ENCODE assay signal across 8 mouse cellular contexts in the genomic region with DNA sequence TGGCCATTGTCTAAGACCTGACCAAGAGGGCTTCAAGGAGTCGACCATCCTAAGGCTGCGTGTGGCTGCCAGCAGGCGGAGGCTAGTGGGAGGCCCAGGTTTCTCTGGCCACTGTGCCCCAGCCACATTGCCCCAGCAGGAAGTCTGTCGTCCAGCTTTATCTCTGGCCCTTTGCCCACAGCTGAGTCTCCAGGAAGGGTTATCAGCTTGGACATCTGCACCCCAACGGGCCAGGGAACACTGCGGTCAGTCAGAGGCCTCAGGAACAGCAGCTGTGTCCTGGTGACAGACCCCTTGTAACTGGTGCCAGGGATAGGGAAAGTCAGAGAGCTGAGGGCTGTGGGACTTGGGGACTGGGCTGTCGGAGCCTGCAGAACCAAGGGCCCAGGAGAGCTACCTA.
A peak's percentile ranks its signal among the peaks of the same experiment; 100 is the strongest.
DNase-seq lines count a peak whose midpoint lies in the region; ATAC-seq and TF ChIP-seq lines count a peak whose summit lies in the region.

No protein-coding gene starts in this region.

- TF ChIP-seq POLR2A in myocyte (IDR thresholded peaks at IDR 0.05; ENCODE audit: insufficient read length, low read depth), result no peak

- no peaks in the 10 kb centered on the region for H3K27me3 ChIP-seq in forebrain, embryonic 15.5 days
- H3K27me3 ChIP-seq in forebrain, embryonic 16.5 days (replicated peaks; ENCODE audit: control insufficient read depth, insufficient read depth, low read length), result no peaks in the 10 kb centered on the region
- H3K27me3 ChIP-seq in myocyte (ENCODE audit: control insufficient read depth, insufficient read depth, insufficient read length), result no peaks in the 10 kb centered on the region

- 0 out of 2 replicates have a peak overlapping the region, but pooled peaks have one; percentile 3 for H3K27ac ChIP-seq in forebrain, embryonic 15.5 days (replicated peaks)
- H3K27ac ChIP-seq in forebrain, embryonic 16.5 days (ENCODE audit: low read length), result no peak overlapping the region

- H3K79me2 ChIP-seq in myocyte (ENCODE audit: control insufficient read depth, insufficient read depth), result no peaks in the 10 kb centered on the region

- H3K9me3 ChIP-seq in forebrain, embryonic 15.5 days, result no peaks in the 10 kb centered on the region
- H3K9me3 ChIP-seq in forebrain, embryonic 16.5 days (ENCODE audit: control insufficient read depth, low read length), result no peaks in the 10 kb centered on the region

- H3K4me3 ChIP-seq in forebrain, embryonic 15.5 days, result no peak overlapping the region
- no peak overlapping the region for H3K4me3 ChIP-seq in forebrain, embryonic 16.5 days (replicated peaks; ENCODE audit: low read length)
- no peak overlapping the region for H3K4me3 ChIP-seq in myocyte

- H3K36me3 ChIP-seq in forebrain, embryonic 15.5 days, result no peaks in the 10 kb centered on the region
- no peaks in the 10 kb centered on the region for H3K36me3 ChIP-seq in forebrain, embryonic 16.5 days (ENCODE audit: control insufficient read depth, insufficient read depth)
- H3K36me3 ChIP-seq in myocyte (ENCODE audit: control insufficient read depth, insufficient read depth), result no peaks in the 10 kb centered on the region

- H3K9ac ChIP-seq in forebrain, embryonic 15.5 days (replicated peaks), result no peak overlapping the region
- H3K9ac ChIP-seq in forebrain, embryonic 16.5 days (replicated peaks; ENCODE audit: low read depth, low read length), result no peak overlapping the region

- no peak overlapping the region for H3ac ChIP-seq in myocyte (ENCODE audit: control insufficient read depth, insufficient read length)

- no peak for ATAC-seq in forebrain, embryonic 15.5 days (replicated peaks)
- ATAC-seq in forebrain, embryonic 16.5 days, result no peak

- peaks cover 35% of the 10 kb centered on the region for H3K4me1 ChIP-seq in forebrain, embryonic 15.5 days
- H3K4me1 ChIP-seq in forebrain, embryonic 16.5 days (replicated peaks; ENCODE audit: control insufficient read depth, insufficient read depth, low read length), result peaks cover 18% of the 10 kb centered on the region

- H3K4me2 ChIP-seq in forebrain, embryonic 15.5 days (replicated peaks), result no peak overlapping the region
- H3K4me2 ChIP-seq in forebrain, embryonic 16.5 days (ENCODE audit: low read length), result no peak overlapping the region
- H3K4me2 ChIP-seq in myocyte (ENCODE audit: low read depth), result no peak overlapping the region

- peak; percentile 81 for DNase-seq in MN1 (ENCODE audit: low spot score)
- peak; percentile 70 to 83 for DNase-seq in heart, adult 9 months (ENCODE audit: low spot score in 2 of 2)
- DNase-seq in kidney, postnatal 36 days, result peak; percentile 81 to 89
- DNase-seq in left cerebral cortex, adult 11 months (ENCODE audit: low spot score), result no peak
- no peak for DNase-seq in retina, embryonic 14.5 days (ENCODE audit: low spot score)

- WGBS in forebrain, embryonic 15.5 days, result 67% methylated on average over 7 of the region's 7 CpGs
- WGBS in forebrain, embryonic 16.5 days, result 72% methylated on average over 7 of the region's 7 CpGs

TF ChIP-seq in myocyte, 11 proteins besides CTCF, POLR2A, EP300 and RAD21:
- TF ChIP-seq TCF3 (IDR thresholded peaks at IDR 0.05; ENCODE audit: insufficient read length, low read depth), result peak; percentile 75
- peak; percentile 78 for TF ChIP-seq TCF12 (IDR thresholded peaks at IDR 0.05; ENCODE audit: insufficient read depth, poor library complexity, severe bottlenecking)
- TF ChIP-seq REST (IDR thresholded peaks at IDR 0.05; ENCODE audit: insufficient read depth, insufficient read length), result no peak
- peak; percentile 43 to 98 (median 90) for TF ChIP-seq MYOG (IDR thresholded peaks at IDR 0.05; ENCODE audit: control insufficient read depth in 1 of 3, insufficient read depth in 1 of 3, insufficient read length in 2 of 3, low read depth in 2 of 3)
- TF ChIP-seq MAX (IDR thresholded peaks at IDR 0.05; ENCODE audit: low read depth), result no peak
- peak in 2 of 3 experiments; percentile 85 to 96 for TF ChIP-seq MYOD1 (IDR thresholded peaks at IDR 0.05; ENCODE audit: control insufficient read depth in 1 of 3, insufficient read length in 2 of 3, low read depth in 2 of 3)
- TF ChIP-seq SRF (IDR thresholded peaks at IDR 0.05; ENCODE audit: control insufficient read depth, insufficient read length, low read depth), result no peak
- TF ChIP-seq E2F4 (IDR thresholded peaks at IDR 0.05; ENCODE audit: insufficient read depth), result no peak
- TF ChIP-seq USF1 (IDR thresholded peaks at IDR 0.05; ENCODE audit: low read depth), result no peak

Comparison
In these comparisons a context has a peak if more than half of its experiments do, and no peak if none do; other contexts are left out.
1. DNase-seq: peak in MN1 (single experiment), heart, adult 9 months (2 of 2) and kidney, postnatal 36 days (2 of 2); none in left cerebral cortex, adult 11 months (single experiment) and retina, embryonic 14.5 days (single experiment).